Mouse (Mus musculus) olfactory bulb, adult 2 months (tissue): ENCODE data around the gene Ripor3.

Experiments
- CTCF ChIP-seq: fragments of 200-500 bp; IDR thresholded peaks from 2 replicates; pipeline ENCODE4 v1.5.1; 2012; ENCODE audit warnings: low read depth, mild to moderate bottlenecking, low read length, moderate library complexity; ENCODE audit not compliant: insufficient read depth
- POLR2A ChIP-seq: fragments of 200-500 bp; IDR thresholded peaks from 2 replicates; pipeline ENCODE4 v1.6.1; 2012; ENCODE audit warnings: mild to moderate bottlenecking, low read depth, low read length, moderate library complexity; ENCODE audit not compliant: insufficient read depth

DNA sequence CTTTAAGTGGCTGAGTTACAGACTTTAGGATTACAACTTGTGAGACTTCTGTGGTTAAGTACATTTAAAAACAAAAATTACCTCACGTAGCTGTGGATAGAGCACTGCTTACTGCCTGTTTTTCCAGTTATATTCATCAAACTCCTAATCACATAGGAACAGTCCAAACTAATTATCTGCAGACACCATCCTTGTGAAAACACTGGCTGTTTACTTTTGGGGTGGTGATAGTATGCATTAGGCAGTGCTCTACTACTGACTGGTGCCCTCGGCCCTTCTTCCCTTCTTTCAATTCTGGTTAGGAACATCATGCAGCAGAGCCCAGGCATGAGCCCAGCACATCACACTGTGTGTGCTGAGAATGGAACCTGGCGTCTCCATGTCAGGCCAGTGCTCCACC, 63.2 kb downstream of the Ripor3 start:
- no peak for TF ChIP-seq CTCF
- no peak for TF ChIP-seq POLR2A
